Mouse (Mus musculus) lung, embryonic 14.5 days (tissue): ENCODE measurements around the gene Lrriq4. TPM values are rescaled to one million over a fixed set of nuclear protein-coding genes. Genes with fewer than 3 reads are reported as not detected.

Source experiments
- ATAC-seq: fragments of 200-750 bp; cut with Nextera tagmentation; 2 replicates; pipeline ENCODE4 v1.8.0; 2017; ENCODE audit warnings: mild to moderate bottlenecking, moderate TSS enrichment, moderate library complexity; ENCODE audit not compliant: insufficient read depth
- DNase-seq: peaks from one replicate; pipeline ENCODE4 v3.0.0-alpha.2; 2015
- H3K27ac ChIP-seq: fragments of 300-500 bp; sonication (generic); 2 replicates; pipeline ENCODE4 v1.5.1; 2014; ENCODE audit warnings: low read depth, mild to moderate bottlenecking, moderate library complexity
- H3K27me3 ChIP-seq: fragments of 300-500 bp; sonication (generic); 2 replicates; pipeline ENCODE4 v1.6.1; 2014; ENCODE audit warnings: low read length, control low read depth; ENCODE audit not compliant: insufficient read depth
- H3K36me3 ChIP-seq: fragments of 300-500 bp; sonication (generic); 2 replicates; pipeline ENCODE4 v1.6.1; 2014; ENCODE audit warnings: control low read depth; ENCODE audit not compliant: insufficient read depth
- H3K4me1 ChIP-seq: fragments of 300-500 bp; sonication (generic); 2 replicates; pipeline ENCODE4 v1.6.1; 2014; ENCODE audit warnings: antibody characterized with exemption, control low read depth; ENCODE audit not compliant: insufficient read depth
- H3K4me2 ChIP-seq: fragments of 300-500 bp; sonication (generic); 2 replicates; pipeline ENCODE4 v1.6.1; 2014; ENCODE audit warnings: mild to moderate bottlenecking
- H3K4me3 ChIP-seq: fragments of 300-500 bp; sonication (generic); 2 replicates; pipeline ENCODE4 v1.5.1; 2014; ENCODE audit warnings: low read depth, low read length
- H3K9ac ChIP-seq: fragments of 300-500 bp; sonication (generic); 2 replicates; pipeline ENCODE4 v1.6.1; 2014
- H3K9me3 ChIP-seq: fragments of 300-500 bp; sonication (generic); 2 replicates; pipeline ENCODE4 v1.6.1; 2016; ENCODE audit warnings: low read depth, low read length, control low read depth
- CTCF ChIP-seq: IDR thresholded peaks from 2 replicates; pipeline ENCODE4 v1.5.1; 2016; ENCODE audit warnings: antibody characterized with exemption, low read depth
- WGBS: fragments of 180-500 bp; shearing (Covaris S2); extraction: QIAGEN DNeasy Blood & Tissue Kit; methylation state at CpG from one replicate; pipeline ENCODE4 v1.1.7; 2014; 5-methylcytosine and 5-hydroxymethylcytosine counted together
- polyA plus RNA-seq: library from polyadenylated mRNA; unstranded; fragments of >200 nt; fragmentation: Nextera tagmentation; extraction: Ambion mirVana; gene quantifications from 2 replicates; pipeline ENCODE4 v1.2.1, GENCODE M21; 2014

Gene Lrriq4
- not detected in 2 replicates for polyA plus RNA-seq

DNA sequence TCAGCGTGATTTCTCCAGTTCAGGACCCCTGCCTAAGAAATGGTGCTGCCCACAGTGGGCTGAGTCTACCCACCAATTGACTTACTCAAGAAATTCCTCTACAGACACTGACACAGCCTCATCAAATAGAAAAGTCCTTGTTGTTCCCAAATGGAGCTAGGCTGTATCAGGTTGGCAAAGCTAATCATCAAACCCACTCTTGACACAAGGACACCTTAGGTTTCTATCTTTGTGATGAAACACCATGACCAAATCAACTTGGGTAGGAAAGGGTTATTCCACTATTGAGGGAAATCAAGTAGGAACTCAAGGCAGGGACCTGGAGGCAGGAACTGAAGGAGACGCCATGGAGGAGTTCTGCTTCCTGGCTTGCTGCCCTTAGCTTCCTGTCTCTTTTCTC, at the start of gene Lrriq4:
TSS of gene Lrriq4 (plus strand) at position 301 of the 400 bp plus-strand sequence.
- no peak for ATAC-seq
- no peaks in the 10 kb centered on the region; the same call in 1 of the 2 replicates for H3K4me1 ChIP-seq
- H3K27ac ChIP-seq = no peak within 1 kb of the TSS
- H3K36me3 ChIP-seq = no peaks in the 10 kb centered on the region
- no peak for TF ChIP-seq CTCF
- no peak for DNase-seq
- H3K27me3 ChIP-seq = no peaks in the 10 kb centered on the region; the same call in 1 of the 2 replicates
- no peak within 1 kb of the TSS for H3K4me2 ChIP-seq
- H3K9ac ChIP-seq = no peak within 1 kb of the TSS
- H3K4me3 ChIP-seq = no peak within 1 kb of the TSS
- 47% methylated on average over 2 of the region's 2 CpGs for WGBS
- no peaks in the 10 kb centered on the region for H3K9me3 ChIP-seq

DNA sequence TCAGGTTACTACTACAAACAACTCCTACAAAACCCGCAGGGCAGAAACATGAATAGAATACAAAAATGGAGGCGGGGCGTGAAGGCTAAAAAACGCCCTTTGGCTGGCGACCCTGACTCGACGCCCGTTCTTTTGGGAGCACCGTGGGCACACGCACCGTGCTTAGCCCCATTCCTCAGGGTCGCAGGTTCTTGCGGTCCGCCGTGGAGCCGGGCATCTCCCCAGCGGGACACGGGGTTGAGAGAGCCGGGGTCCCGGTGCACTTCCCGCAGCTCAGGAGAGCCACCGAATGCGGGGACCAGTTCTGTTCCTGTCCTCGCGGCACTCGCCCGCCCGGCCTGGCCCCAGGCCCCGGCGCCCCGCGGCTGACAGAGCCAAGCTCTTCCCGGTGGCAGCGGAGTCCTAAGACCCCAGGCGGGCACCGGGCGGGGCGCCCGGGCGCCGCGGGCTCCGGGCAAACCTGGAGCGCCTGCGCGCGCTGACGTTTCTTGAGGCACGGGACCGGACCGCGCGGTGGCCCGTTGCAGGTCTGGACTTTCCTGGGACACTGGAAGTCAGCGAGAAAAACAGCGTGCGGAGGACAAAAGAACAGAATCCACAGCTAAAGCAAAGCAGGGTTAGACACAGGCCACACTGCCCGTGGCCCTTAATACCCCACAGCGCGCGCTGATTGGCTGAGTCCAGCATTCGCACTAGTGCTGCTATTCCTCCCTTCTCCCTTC, 49.0 kb upstream of the Lrriq4 start:
- Histone ChIP-seq H3K36me3 (no peaks in the 10 kb centered on the region), H3K27ac (peak overlapping the region; percentile 8; the same call in 1 of the 2 replicates), H3K4me1 (peaks cover 3% of the 10 kb centered on the region; the same call in 1 of the 2 replicates), H3K4me3 (peak overlapping the region; percentile 76), H3K4me2 (peak overlapping the region; percentile 74), H3K27me3 (no peaks in the 10 kb centered on the region), H3K9me3 (no peaks in the 10 kb centered on the region), H3K9ac (peak overlapping the region; percentile 86)
- ATAC-seq = peak; percentile 55
- under 1% methylated on average over 62 of the region's 62 CpGs for WGBS
- no peak for TF ChIP-seq CTCF
- peak; percentile 66 for DNase-seq

DNA sequence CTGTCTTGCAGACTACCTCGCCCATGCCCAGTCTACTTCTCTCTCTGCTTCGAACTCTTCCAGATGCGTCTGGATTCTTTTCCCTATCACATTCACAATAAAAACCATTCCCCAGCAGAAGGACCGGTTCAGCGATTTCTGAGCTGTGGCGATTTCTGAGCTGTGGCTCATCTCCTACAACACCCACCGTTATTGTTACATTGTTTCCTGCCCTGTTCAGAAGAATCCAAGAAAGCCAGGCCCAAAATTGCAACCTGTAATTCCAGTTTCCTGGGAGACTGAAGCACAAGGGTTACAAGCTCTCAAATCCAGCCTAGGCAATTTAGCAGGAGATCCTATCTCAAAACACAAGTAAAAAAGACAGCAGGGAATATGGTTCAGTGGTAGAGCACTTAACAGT, 47.0 kb upstream of the Lrriq4 start:
- no peak for TF ChIP-seq CTCF
- DNase-seq (no peak), ATAC-seq (no peak)
- Histone ChIP-seq H3K36me3 (no peaks in the 10 kb centered on the region), H3K4me1 (peaks cover 3% of the 10 kb centered on the region; the same call in 1 of the 2 replicates), H3K4me2 (no peak overlapping the region), H3K9ac (no peak overlapping the region), H3K9me3 (no peaks in the 10 kb centered on the region), H3K4me3 (no peak overlapping the region), H3K27me3 (no peaks in the 10 kb centered on the region), H3K27ac (no peak overlapping the region)
- 82% methylated on average over 7 of the region's 7 CpGs for WGBS

DNA sequence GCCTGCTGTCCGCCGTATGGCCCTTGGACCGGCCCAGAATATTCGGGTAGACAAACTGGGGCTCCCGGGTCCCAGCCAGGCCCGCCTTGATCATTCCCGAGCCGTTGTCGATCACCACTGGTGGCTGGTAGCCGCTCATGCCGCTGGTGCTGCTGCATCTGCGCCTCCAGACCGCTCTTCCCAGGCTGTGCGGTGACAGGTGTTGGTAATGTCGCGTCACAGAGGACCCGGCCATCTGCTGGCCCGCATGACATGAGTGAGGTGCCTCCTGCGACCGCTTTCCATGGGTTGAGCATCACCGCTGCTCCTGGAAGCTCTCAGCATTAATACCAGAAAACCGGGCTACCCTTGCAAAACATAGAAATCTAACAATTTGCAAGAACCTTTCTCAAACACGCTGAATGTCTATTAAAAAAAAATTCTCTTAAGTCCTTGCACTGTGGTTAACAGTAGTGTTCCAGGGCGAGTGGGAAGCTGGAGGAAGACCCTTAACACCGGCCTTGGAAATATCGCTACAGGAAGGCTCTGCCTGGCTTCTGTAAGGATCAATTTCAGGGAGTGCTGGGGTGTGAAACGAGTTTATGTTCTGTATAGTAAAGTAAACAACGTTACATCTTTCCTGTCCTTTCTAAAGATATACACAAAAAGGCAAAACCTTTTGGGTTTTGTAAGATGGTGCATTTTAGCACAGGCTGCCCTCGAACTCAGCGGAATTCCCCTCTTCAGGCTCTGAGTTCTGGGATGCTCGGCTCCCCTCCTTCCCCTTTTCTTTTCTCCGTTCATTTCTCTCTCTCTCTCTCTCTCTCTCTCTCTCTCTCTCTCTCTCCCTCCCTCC, 44.4 kb upstream of the Lrriq4 start, which contains the start of gene Actrt3:
TSS of gene Actrt3 (minus strand) at position 229 of the 835 bp plus-strand sequence.
- Histone ChIP-seq H3K27ac (peak within 1 kb of the TSS; percentile 55; the same call in 1 of the 2 replicates), H3K27me3 (no peaks in the 10 kb centered on the region), H3K4me1 (peaks cover 8% of the 10 kb centered on the region), H3K9ac (peak within 1 kb of the TSS; percentile 56), H3K4me3 (peak within 1 kb of the TSS; percentile 91), H3K36me3 (peaks cover 10% of the 10 kb centered on the region), H3K9me3 (no peaks in the 10 kb centered on the region), H3K4me2 (peak within 1 kb of the TSS; percentile 90)
- no peak for TF ChIP-seq CTCF
- 2% methylated on average over 32 of the region's 32 CpGs for WGBS
- DNase-seq (peak; percentile 49), ATAC-seq (no peak)

DNA sequence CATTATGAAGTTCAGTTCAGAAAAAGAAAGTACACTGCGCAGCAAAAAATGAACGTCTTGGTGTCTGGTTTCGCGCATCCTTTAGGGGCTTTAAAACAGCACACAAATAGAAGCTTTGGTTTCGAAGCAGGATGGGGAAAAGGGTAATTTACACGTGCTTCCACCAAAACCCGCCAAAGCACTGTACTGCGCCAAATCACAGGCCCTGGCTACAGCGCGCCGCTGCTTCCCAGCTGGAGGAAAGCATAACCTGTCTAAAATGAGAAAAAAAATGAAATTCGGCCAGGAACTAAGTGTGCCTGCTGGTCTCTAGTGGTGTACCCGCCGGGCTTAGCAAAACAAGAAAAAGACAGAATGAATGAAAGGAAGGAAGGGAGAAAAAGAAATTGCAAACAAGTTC, 43.6 kb upstream of the Lrriq4 start:
- H3K27me3 ChIP-seq = no peaks in the 10 kb centered on the region
- no peaks in the 10 kb centered on the region for H3K9me3 ChIP-seq
- H3K4me1 ChIP-seq = peaks cover 7% of the 10 kb centered on the region
- 1% methylated on average over 14 of the region's 14 CpGs for WGBS
- DNase-seq = peak; percentile 60
- peak overlapping the region; percentile 90 for H3K4me2 ChIP-seq
- H3K36me3 ChIP-seq = peaks cover 13% of the 10 kb centered on the region
- peak overlapping the region; percentile 41 for H3K9ac ChIP-seq
- TF ChIP-seq CTCF = no peak
- ATAC-seq = no peak
- H3K4me3 ChIP-seq = peak overlapping the region; percentile 91
- H3K27ac ChIP-seq = peak overlapping the region; percentile 55; the same call in 1 of the 2 replicates

GRCm38 (mm10) chr3:30601175-30601574, 43.1 kb upstream of the Lrriq4 start:
- peaks cover 17% of the 10 kb centered on the region for H3K36me3 ChIP-seq
- peaks cover 5% of the 10 kb centered on the region for H3K4me1 ChIP-seq
- DNase-seq (peak; percentile 95), ATAC-seq (peak; percentile 6; the same call in 1 of the 2 replicates)
- peak overlapping the region; percentile 90 for H3K4me2 ChIP-seq
- no peak for TF ChIP-seq CTCF
- under 1% methylated on average over 17 of the region's 17 CpGs for WGBS
- peak overlapping the region; percentile 41; the same call in 1 of the 2 replicates for H3K9ac ChIP-seq
- H3K27ac ChIP-seq = no peak overlapping the region
- H3K9me3 ChIP-seq = no peaks in the 10 kb centered on the region
- H3K4me3 ChIP-seq = peak overlapping the region; percentile 91
- no peaks in the 10 kb centered on the region for H3K27me3 ChIP-seq
